Mouse (Mus musculus) midbrain, embryonic 11.5 days (tissue): ENCODE measurements around the gene Gm49380. TPM values are rescaled to one million over a fixed set of nuclear protein-coding genes. Genes with fewer than 3 reads are reported as not detected.

Experiments used
- ATAC-seq: fragments of 200-750 bp; cut with Nextera tagmentation; 2 replicates; pipeline ENCODE4 v1.8.0; 2017; ENCODE audit warnings: moderate TSS enrichment, moderate library complexity; ENCODE audit not compliant: low FRiP score
- DNase-seq: peaks from one replicate; pipeline ENCODE4 v3.0.0; 2015; ENCODE audit warnings: low spot score; ENCODE audit errors: missing footprints
- H3K27ac ChIP-seq: fragments of 300-500 bp; sonication (generic); 2 replicates; pipeline ENCODE4 v1.5.1; 2014; ENCODE audit warnings: low read depth, low read length
- H3K27me3 ChIP-seq: fragments of 300-500 bp; sonication (generic); 2 replicates; pipeline ENCODE4 v1.6.1; 2014; ENCODE audit warnings: mild to moderate bottlenecking, low read length, moderate library complexity, mixed read lengths; ENCODE audit not compliant: control insufficient read depth, insufficient read depth
- H3K36me3 ChIP-seq: fragments of 300-500 bp; sonication (generic); 2 replicates; pipeline ENCODE4 v1.6.1; 2014; ENCODE audit warnings: mild to moderate bottlenecking, low read length, moderate library complexity, mixed read lengths; ENCODE audit not compliant: control insufficient read depth, insufficient read depth
- H3K4me1 ChIP-seq: fragments of 300-500 bp; sonication (generic); 2 replicates; pipeline ENCODE4 v1.6.1; 2014; ENCODE audit warnings: low read length; ENCODE audit not compliant: control insufficient read depth, insufficient read depth
- H3K4me2 ChIP-seq: fragments of 300-500 bp; sonication (generic); 2 replicates; pipeline ENCODE4 v1.6.1; 2014; ENCODE audit warnings: mild to moderate bottlenecking, moderate library complexity
- H3K4me3 ChIP-seq: fragments of 300-500 bp; sonication (generic); 2 replicates; pipeline ENCODE4 v1.5.1; 2014; ENCODE audit warnings: low read depth, low read length
- H3K9ac ChIP-seq: fragments of 300-500 bp; sonication (generic); 2 replicates; pipeline ENCODE4 v1.6.1; 2014; ENCODE audit warnings: low read length
- H3K9me3 ChIP-seq: fragments of 300-500 bp; sonication (generic); 2 replicates; pipeline ENCODE4 v1.6.1; 2016; ENCODE audit warnings: low read length; ENCODE audit not compliant: control insufficient read depth
- WGBS: fragments of 180-500 bp; shearing (Covaris S2); extraction: QIAGEN DNeasy Blood & Tissue Kit; methylation state at CpG from one replicate; pipeline ENCODE4 v1.1.7; 2014; 5-methylcytosine and 5-hydroxymethylcytosine counted together
- polyA plus RNA-seq: library from polyadenylated mRNA; unstranded; fragments of >200 nt; fragmentation: Nextera tagmentation; extraction: Ambion mirVana; gene quantifications from 2 replicates; pipeline ENCODE4 v1.2.1, GENCODE M21; 2014

Gm49380 gene
- polyA plus RNA-seq, 1 experiment from 2014 or later, result 0.23 TPM

- H3K27ac ChIP-seq, result no peak overlapping the region
- H3K4me3 ChIP-seq, result no peak overlapping the region
- no peaks in the 10 kb centered on the region for H3K4me1 ChIP-seq
- WGBS, result 88% methylated on average over 4 of the region's 4 CpGs
- no peak overlapping the region for H3K9ac ChIP-seq
- H3K9me3 ChIP-seq, result no peaks in the 10 kb centered on the region
- no peaks in the 10 kb centered on the region for H3K36me3 ChIP-seq
- no peak for ATAC-seq
- no peaks in the 10 kb centered on the region for H3K27me3 ChIP-seq
- DNase-seq, result no peak
- H3K4me2 ChIP-seq, result no peak overlapping the region
Measured at GRCm38 (mm10) chr9:44030646-44031045, 82.7 kb downstream of the Gm49380 start.

- ATAC-seq (no peak), DNase-seq (no peak)
- Histone ChIP-seq H3K9me3 (no peaks in the 10 kb centered on the region), H3K4me3 (no peak overlapping the region), H3K4me1 (no peaks in the 10 kb centered on the region), H3K4me2 (no peak overlapping the region), H3K27me3 (no peaks in the 10 kb centered on the region), H3K27ac (no peak overlapping the region), H3K9ac (no peak overlapping the region), H3K36me3 (no peaks in the 10 kb centered on the region)
- 69% methylated on average over 5 of the region's 5 CpGs for WGBS
Measured at GRCm38 (mm10) chr9:44029580-44030236, 83.6 kb downstream of the Gm49380 start.

DNA sequence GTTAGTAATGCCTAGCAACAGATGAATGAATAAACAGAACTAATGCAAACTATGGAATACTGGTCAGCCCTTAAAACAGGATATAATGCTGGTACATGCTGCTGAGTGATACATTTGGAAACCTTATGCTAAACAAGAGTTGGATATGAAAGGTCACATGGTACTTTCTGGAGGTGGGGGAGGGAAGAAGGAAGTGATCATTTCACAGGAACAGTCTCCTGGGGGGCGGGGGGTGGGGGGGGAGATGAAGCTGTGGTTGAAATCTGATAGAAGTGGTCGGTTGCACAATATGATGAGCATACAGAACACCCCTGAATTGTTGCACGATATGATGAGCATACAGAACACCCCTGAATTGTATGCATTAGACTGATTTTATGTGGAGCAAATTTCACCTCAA is 89.2 kb downstream of the Gm49380 start:
- Histone ChIP-seq H3K9ac (no peak overlapping the region), H3K4me3 (no peak overlapping the region), H3K4me1 (no peaks in the 10 kb centered on the region), H3K36me3 (no peaks in the 10 kb centered on the region), H3K4me2 (no peak overlapping the region), H3K27me3 (no peaks in the 10 kb centered on the region), H3K9me3 (no peaks in the 10 kb centered on the region), H3K27ac (no peak overlapping the region)
- 81% methylated on average over 3 of the region's 3 CpGs for WGBS
- DNase-seq, result no peak
- ATAC-seq, result no peak

- Histone ChIP-seq H3K36me3 (no peaks in the 10 kb centered on the region), H3K4me3 (no peak overlapping the region), H3K9ac (no peak overlapping the region), H3K27me3 (no peaks in the 10 kb centered on the region), H3K4me2 (no peak overlapping the region), H3K27ac (no peak overlapping the region), H3K9me3 (no peaks in the 10 kb centered on the region), H3K4me1 (no peaks in the 10 kb centered on the region)
- no peak for DNase-seq
- 74% methylated on average over 8 of the region's 8 CpGs for WGBS
- no peak for ATAC-seq
Measured at GRCm38 (mm10) chr9:44022100-44022847, 91.0 kb downstream of the Gm49380 start.

DNA sequence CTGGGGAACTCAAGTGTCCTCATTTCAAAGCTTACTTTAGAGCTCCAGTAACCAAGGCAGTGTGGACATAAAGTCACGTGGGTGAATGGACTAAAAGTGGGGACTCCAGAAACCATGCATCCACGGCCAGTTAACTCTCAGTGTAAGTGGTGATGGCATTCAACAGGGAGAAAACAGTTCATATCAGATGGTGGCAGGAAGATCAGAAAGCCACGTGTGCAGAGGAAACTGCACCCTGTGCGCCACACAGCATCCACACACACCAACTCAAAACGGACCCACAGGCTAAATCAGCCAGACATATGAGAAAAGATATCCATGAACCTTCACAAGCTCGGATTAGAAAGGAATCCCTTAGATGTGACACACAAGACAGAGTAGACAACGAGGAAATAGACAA is 93.3 kb downstream of the Gm49380 start:
- no peak overlapping the region for H3K9ac ChIP-seq
- H3K36me3 ChIP-seq, result no peaks in the 10 kb centered on the region
- H3K4me2 ChIP-seq, result no peak overlapping the region
- H3K4me1 ChIP-seq, result no peaks in the 10 kb centered on the region
- DNase-seq (no peak), ATAC-seq (no peak)
- H3K27me3 ChIP-seq, result no peaks in the 10 kb centered on the region
- no peaks in the 10 kb centered on the region for H3K9me3 ChIP-seq
- WGBS, result 87% methylated on average over 7 of the region's 7 CpGs
- H3K27ac ChIP-seq, result no peak overlapping the region
- H3K4me3 ChIP-seq, result no peak overlapping the region

GRCm38 (mm10) chr9:44017846-44018245 is 95.5 kb downstream of the Gm49380 start:
- ATAC-seq (no peak), DNase-seq (no peak)
- Histone ChIP-seq H3K27me3 (no peaks in the 10 kb centered on the region), H3K36me3 (no peaks in the 10 kb centered on the region), H3K4me2 (no peak overlapping the region), H3K4me3 (no peak overlapping the region), H3K4me1 (no peaks in the 10 kb centered on the region), H3K9me3 (no peaks in the 10 kb centered on the region), H3K27ac (no peak overlapping the region), H3K9ac (no peak overlapping the region)
- 79% methylated on average over 5 of the region's 5 CpGs for WGBS

Other genes starting within 250 kb of the Gm49380 start
- not detected in 2 replicates for gene Thy1, start 70.1 kb downstream of the Gm49380 start, polyA plus RNA-seq
- gene Usp2, start 46.5 kb downstream of the Gm49380 start, polyA plus RNA-seq, result 7.3 and 9.7 TPM in 2 replicates
- not detected in 2 replicates for gene Mfrp, start 11.8 kb downstream of the Gm49380 start, polyA plus RNA-seq
- 0.85 and 0.99 TPM in 2 replicates for gene C1qtnf5, start 6.3 kb downstream of the Gm49380 start, polyA plus RNA-seq
- gene Rnf26, start within 50 bp of the Gm49380 start, polyA plus RNA-seq, result 49.5 and 56.4 TPM in 2 replicates
- gene Mcam, start 21.0 kb upstream of the Gm49380 start, polyA plus RNA-seq, result 14.5 and 15.2 TPM in 2 replicates
- gene Cbl, start 120.5 kb upstream of the Gm49380 start, polyA plus RNA-seq, result 20.9 and 22.2 TPM in 2 replicates
- not detected in 2 replicates for gene Ccdc153, start 127.2 kb upstream of the Gm49380 start, polyA plus RNA-seq
- 0.23 TPM in 1 of 2 replicates, not detected in the other for gene Pdzd3, start 138.0 kb upstream of the Gm49380 start, polyA plus RNA-seq
- gene Nlrx1, start 155.1 kb upstream of the Gm49380 start, polyA plus RNA-seq, result 1.9 and 3.2 TPM in 2 replicates
- gene Abcg4, start 175.1 kb upstream of the Gm49380 start, polyA plus RNA-seq, result 3.2 and 4.8 TPM in 2 replicates
- 25.6 and 28.0 TPM in 2 replicates for gene Hinfp, start 192.2 kb upstream of the Gm49380 start, polyA plus RNA-seq
- 9.8 and 10.4 TPM in 2 replicates for gene C2cd2l, start 206.8 kb upstream of the Gm49380 start, polyA plus RNA-seq
- gene Dpagt1, start 212.5 kb upstream of the Gm49380 start, polyA plus RNA-seq, result 41.8 and 48.9 TPM in 2 replicates
- 355 and 377 TPM in 2 replicates for gene H2afx, start 221.2 kb upstream of the Gm49380 start, polyA plus RNA-seq
- 147 and 158 TPM in 2 replicates for gene Hmbs, start 230.7 kb upstream of the Gm49380 start, polyA plus RNA-seq
- 32.0 and 32.4 TPM in 2 replicates for gene Vps11, start 248.2 kb upstream of the Gm49380 start, polyA plus RNA-seq